Comparison of ENCODE assay signal across 1 mouse cellular context in the genomic region with DNA sequence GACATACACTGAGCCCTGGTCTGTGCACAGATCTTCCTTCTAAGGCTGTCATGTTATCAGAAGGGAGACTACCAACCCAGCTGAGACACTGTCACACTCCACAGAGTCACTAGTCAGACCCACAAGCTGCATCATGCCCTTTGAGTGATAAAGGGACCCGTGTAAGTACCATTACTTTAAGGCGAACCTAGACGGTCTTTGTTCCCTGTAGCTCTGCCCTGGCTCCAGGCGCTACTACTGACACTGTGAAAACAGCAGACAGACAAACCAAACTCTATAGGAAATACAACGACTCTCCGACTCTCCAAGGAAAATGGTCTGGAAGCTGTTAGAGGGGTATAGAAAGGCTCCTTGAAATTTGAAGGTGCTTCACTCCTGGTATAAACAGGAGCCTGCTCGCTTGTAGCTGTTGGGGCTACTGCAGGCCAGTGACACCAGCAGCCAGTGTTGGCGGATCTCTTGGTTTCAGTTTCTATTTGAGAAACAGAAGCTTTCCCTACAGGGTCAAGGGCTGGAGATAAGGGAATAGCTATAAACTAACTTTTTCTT.
TF ChIP-seq lines count a peak whose summit lies in the region.

No protein-coding gene starts in this region.

TF ChIP-seq in MEL, 35 proteins besides CTCF, POLR2A, EP300 and RAD21 (continued from another document):
- TF ChIP-seq GATA1 (IDR thresholded peaks at IDR 0.05; ENCODE audit: low read depth, low read length) (peak; percentile 63; the same call in 1 of the 2 replicates), ZC3H11A (IDR thresholded peaks at IDR 0.05; ENCODE audit: low read depth, low read length) (no peak), TBP (IDR thresholded peaks at IDR 0.05; ENCODE audit: low read depth, low read length) (0 out of 2 replicates have a peak, but pooled peaks have one; percentile 9)
